Mouse (Mus musculus) brain, embryonic 14.5 days (tissue): ENCODE measurements around the gene Znrf3.

Experiments used
- CTCF ChIP-seq: fragments of 200-500 bp; IDR thresholded peaks from 2 replicates; pipeline ENCODE4 v1.5.1; 2012; ENCODE audit warnings: inconsistent platforms, mild to moderate bottlenecking, moderate library complexity, borderline replicate concordance; ENCODE audit not compliant: insufficient read depth, insufficient read length; ENCODE audit errors: extremely low read depth
- POLR2A ChIP-seq: fragments of 200-500 bp; IDR thresholded peaks from 2 replicates; pipeline ENCODE4 v1.6.1; 2012; ENCODE audit warnings: mild to moderate bottlenecking, inconsistent platforms, borderline replicate concordance; ENCODE audit not compliant: poor library complexity, insufficient read depth, insufficient read length, severe bottlenecking; ENCODE audit errors: extremely low read depth

GRCm38 (mm10) chr11:5260942-5261459, 183.6 kb downstream of the Znrf3 start:
- TF ChIP-seq CTCF: no peak
- TF ChIP-seq POLR2A: no peak
